Mouse (Mus musculus) limb, embryonic 14.5 days (tissue): ENCODE measurements around the gene Aldh1a2. TPM values are rescaled to one million over a fixed set of nuclear protein-coding genes. Genes with fewer than 3 reads are reported as not detected.

Experiments
- ATAC-seq: fragments of 200-750 bp; cut with Nextera tagmentation; 2 replicates; pipeline ENCODE4 v1.8.0; 2017; ENCODE audit warnings: low read depth, moderate number of reproducible peaks, moderate TSS enrichment; ENCODE audit not compliant: low FRiP score
- DNase-seq: peaks from one replicate; pipeline ENCODE4 v3.0.0-alpha.2; 2015; ENCODE audit warnings: low spot score
- H3K27ac ChIP-seq: fragments of 300-500 bp; sonication (generic); replicated peaks from 2 replicates; pipeline ENCODE4 v1.5.1; 2014; ENCODE audit warnings: low read depth, mild to moderate bottlenecking, low read length, moderate library complexity, mixed read lengths
- H3K27me3 ChIP-seq: fragments of 300-500 bp; sonication (generic); 2 replicates; pipeline ENCODE4 v1.6.1; 2014; ENCODE audit warnings: low read length, mixed read lengths; ENCODE audit not compliant: control insufficient read depth, insufficient read depth
- H3K36me3 ChIP-seq: fragments of 300-500 bp; sonication (generic); 2 replicates; pipeline ENCODE4 v1.6.1; 2014; ENCODE audit warnings: mild to moderate bottlenecking, low read length, moderate library complexity, mixed read lengths; ENCODE audit not compliant: control insufficient read depth, insufficient read depth
- H3K4me1 ChIP-seq: fragments of 300-500 bp; sonication (generic); 2 replicates; pipeline ENCODE4 v1.6.1; 2014; ENCODE audit warnings: antibody characterized with exemption, low read length, mixed read lengths; ENCODE audit not compliant: control insufficient read depth, insufficient read depth
- H3K4me2 ChIP-seq: fragments of 300-500 bp; sonication (generic); replicated peaks from 2 replicates; pipeline ENCODE4 v1.6.1; 2014; ENCODE audit warnings: low read depth, mild to moderate bottlenecking, low read length, moderate library complexity; ENCODE audit not compliant: severe bottlenecking
- H3K4me3 ChIP-seq: fragments of 300-500 bp; sonication (generic); replicated peaks from 2 replicates; pipeline ENCODE4 v1.5.1; 2014; ENCODE audit warnings: low read length
- H3K9ac ChIP-seq: fragments of 300-500 bp; sonication (generic); 2 replicates; pipeline ENCODE4 v1.6.1; 2014; ENCODE audit warnings: mild to moderate bottlenecking, low read depth, low read length, moderate library complexity; ENCODE audit not compliant: severe bottlenecking
- H3K9me3 ChIP-seq: fragments of 300-500 bp; sonication (generic); 2 replicates; pipeline ENCODE4 v1.6.1; 2016; ENCODE audit warnings: low read length; ENCODE audit not compliant: control insufficient read depth
- POLR2A ChIP-seq: fragments of 200-500 bp; IDR thresholded peaks from 2 replicates; pipeline ENCODE4 v1.8.0; 2012; ENCODE audit warnings: inconsistent platforms, mild to moderate bottlenecking, moderate library complexity, borderline replicate concordance; ENCODE audit not compliant: insufficient read depth, insufficient read length; ENCODE audit errors: extremely low read depth
- WGBS: fragments of 180-500 bp; shearing (Covaris S2); extraction: QIAGEN DNeasy Blood & Tissue Kit; methylation state at CpG from one replicate; pipeline ENCODE4 v1.1.7; 2014; 5-methylcytosine and 5-hydroxymethylcytosine counted together
- polyA plus RNA-seq, 2 experiments: library from polyadenylated mRNA; depleted of rRNA in 1 of 2; stranded (reverse) in 1 of 2; unstranded in 1 of 2; fragments of >200 nt; fragmentation: Nextera tagmentation in 1 of 2; extraction: Ambion mirVana in 1 of 2; gene quantifications; 2 replicates each; pipeline versions ENCODE4 v1.2.1 to v1.2.3; 2012 to 2014

Gene Aldh1a2
- polyA plus RNA-seq, 2 experiments = 14.8 to 16.3 TPM

- H3K4me2 ChIP-seq = no peak overlapping the region
- H3K27me3 ChIP-seq = no peaks in the 10 kb centered on the region
- 73% methylated on average over 5 of the region's 5 CpGs for WGBS
- DNase-seq = no peak
- H3K36me3 ChIP-seq = no peaks in the 10 kb centered on the region
- H3K4me3 ChIP-seq = no peak overlapping the region
- no peak for TF ChIP-seq POLR2A
- ATAC-seq = no peak
- H3K27ac ChIP-seq = no peak overlapping the region
- H3K4me1 ChIP-seq = peaks cover 2% of the 10 kb centered on the region; the same call in 1 of the 2 replicates
- no peaks in the 10 kb centered on the region for H3K9me3 ChIP-seq
- no peak overlapping the region for H3K9ac ChIP-seq
Observed at GRCm38 (mm10) chr9:71198826-71199225, 16.8 kb upstream of the Aldh1a2 start.

GRCm38 (mm10) chr9:71202265-71202664, 13.3 kb upstream of the Aldh1a2 start:
- H3K4me3 ChIP-seq = no peak overlapping the region
- no peaks in the 10 kb centered on the region for H3K36me3 ChIP-seq
- 75% methylated on average over 4 of the region's 4 CpGs for WGBS
- H3K27me3 ChIP-seq = no peaks in the 10 kb centered on the region
- H3K4me1 ChIP-seq = peaks cover 2% of the 10 kb centered on the region; the same call in 1 of the 2 replicates
- DNase-seq (no peak), ATAC-seq (no peak)
- no peak overlapping the region for H3K4me2 ChIP-seq
- no peak for TF ChIP-seq POLR2A
- H3K9me3 ChIP-seq = no peaks in the 10 kb centered on the region
- no peak overlapping the region for H3K27ac ChIP-seq
- no peak overlapping the region for H3K9ac ChIP-seq

- H3K36me3 ChIP-seq = no peaks in the 10 kb centered on the region
- H3K27me3 ChIP-seq = peaks cover 20% of the 10 kb centered on the region
- 64% methylated on average over 3 of the region's 3 CpGs for WGBS
- no peak for TF ChIP-seq POLR2A
- ATAC-seq = no peak
- H3K9me3 ChIP-seq = no peaks in the 10 kb centered on the region
- no peak for DNase-seq
- H3K4me1 ChIP-seq = no peaks in the 10 kb centered on the region
- H3K27ac ChIP-seq = no peak overlapping the region
- no peak overlapping the region for H3K9ac ChIP-seq
- no peak overlapping the region for H3K4me2 ChIP-seq
- no peak overlapping the region for H3K4me3 ChIP-seq
Observed at GRCm38 (mm10) chr9:71209299-71209698, 6.3 kb upstream of the Aldh1a2 start.

GRCm38 (mm10) chr9:71210870-71211269, 4.7 kb upstream of the Aldh1a2 start:
- Histone ChIP-seq H3K4me2 (no peak overlapping the region), H3K9me3 (no peaks in the 10 kb centered on the region), H3K27ac (no peak overlapping the region), H3K4me1 (peaks cover 3% of the 10 kb centered on the region; the same call in 1 of the 2 replicates), H3K4me3 (no peak overlapping the region), H3K36me3 (no peaks in the 10 kb centered on the region), H3K27me3 (peaks cover 36% of the 10 kb centered on the region), H3K9ac (no peak overlapping the region)
- 9% methylated on average over 2 of the region's 2 CpGs for WGBS
- DNase-seq (no peak), ATAC-seq (no peak)
- no peak for TF ChIP-seq POLR2A

- Histone ChIP-seq H3K36me3 (no peaks in the 10 kb centered on the region), H3K9me3 (no peaks in the 10 kb centered on the region), H3K4me3 (no peak overlapping the region), H3K27ac (no peak overlapping the region), H3K4me2 (no peak overlapping the region), H3K9ac (no peak overlapping the region), H3K27me3 (peaks cover 60% of the 10 kb centered on the region), H3K4me1 (peaks cover 6% of the 10 kb centered on the region; the same call in 1 of the 2 replicates)
- ATAC-seq (no peak), DNase-seq (no peak)
- WGBS = 16% methylated on average over 4 of the region's 4 CpGs
- no peak for TF ChIP-seq POLR2A
Observed at GRCm38 (mm10) chr9:71213636-71214035, 2.0 kb upstream of the Aldh1a2 start.
